Mouse (Mus musculus): ENCODE measurements around the gene Gnpat. TPM values are rescaled to one million over a fixed set of nuclear protein-coding genes. Genes with fewer than 3 reads are reported as not detected.

Gnpat gene
- polyA plus RNA-seq, 1 experiment from 2014 or later = 82.6 TPM

- no peak overlapping the region for H3K27ac ChIP-seq
- WGBS = 81% methylated on average over 5 of the region's 5 CpGs
- no peaks in the 10 kb centered on the region for H3K36me3 ChIP-seq
- H3K4me1 ChIP-seq (replicated peaks) = no peaks in the 10 kb centered on the region
- no peak overlapping the region for H3K4me2 ChIP-seq (replicated peaks)
- no peaks in the 10 kb centered on the region for H3K27me3 ChIP-seq (replicated peaks)
- no peaks in the 10 kb centered on the region for H3K9me3 ChIP-seq
- H3K9ac ChIP-seq = no peak overlapping the region
- no peak for ATAC-seq
- no peak overlapping the region for H3K4me3 ChIP-seq (replicated peaks)
Observed at GRCm38 (mm10) chr8:124935116-124935515, 72.3 kb downstream of the Gnpat start.

- Histone ChIP-seq H3K9me3 (no peaks in the 10 kb centered on the region), H3K9ac (no peak overlapping the region), H3K4me1 (replicated peaks) (no peaks in the 10 kb centered on the region), H3K4me2 (replicated peaks) (no peak overlapping the region), H3K27me3 (replicated peaks) (no peaks in the 10 kb centered on the region), H3K4me3 (replicated peaks) (no peak overlapping the region), H3K36me3 (peaks cover 5% of the 10 kb centered on the region; the same call in 1 of the 2 replicates), H3K27ac (no peak overlapping the region)
- WGBS = 94% methylated on average over 10 of the region's 10 CpGs
- ATAC-seq = no peak
Observed at GRCm38 (mm10) chr8:124936699-124937098, 73.9 kb downstream of the Gnpat start.

- Histone ChIP-seq H3K9me3 (no peaks in the 10 kb centered on the region), H3K4me3 (replicated peaks) (no peak overlapping the region), H3K36me3 (peaks cover 7% of the 10 kb centered on the region; the same call in 1 of the 2 replicates), H3K27me3 (replicated peaks) (no peaks in the 10 kb centered on the region), H3K4me1 (replicated peaks) (no peaks in the 10 kb centered on the region), H3K27ac (no peak overlapping the region), H3K9ac (no peak overlapping the region), H3K4me2 (replicated peaks) (no peak overlapping the region)
- 94% methylated on average over 4 of the region's 4 CpGs for WGBS
- ATAC-seq = no peak
Observed at GRCm38 (mm10) chr8:124937293-124937692, 74.5 kb downstream of the Gnpat start.

Other genes with a start within 250 kb of the Gnpat start
- gene 2310022B05Rik, start 199.7 kb upstream of the Gnpat start, polyA plus RNA-seq (2015; fragmentation: Nextera tagmentation; extraction: Ambion mirVana) = 24.4 TPM in 2 replicates
- 42.7 and 42.8 TPM in 2 replicates for gene Ttc13, start 141.1 kb upstream of the Gnpat start, polyA plus RNA-seq (2015; fragmentation: Nextera tagmentation; extraction: Ambion mirVana)
- 19.7 and 20.9 TPM in 2 replicates for gene Arv1, start 140.9 kb upstream of the Gnpat start, polyA plus RNA-seq (2015; fragmentation: Nextera tagmentation; extraction: Ambion mirVana)
- 3.9 and 4.3 TPM in 2 replicates for gene Fam89a, start 111.2 kb upstream of the Gnpat start, polyA plus RNA-seq (2015; fragmentation: Nextera tagmentation; extraction: Ambion mirVana)
- gene Trim67, start 69.9 kb upstream of the Gnpat start, polyA plus RNA-seq (2015; fragmentation: Nextera tagmentation; extraction: Ambion mirVana) = 0.57 and 0.64 TPM in 2 replicates
- 44.8 and 48.6 TPM in 2 replicates for gene 2810004N23Rik, start 87 bp downstream of the Gnpat start, polyA plus RNA-seq (2015; fragmentation: Nextera tagmentation; extraction: Ambion mirVana)
- gene Exoc8, start 34.7 kb downstream of the Gnpat start, polyA plus RNA-seq (2015; fragmentation: Nextera tagmentation; extraction: Ambion mirVana) = 7.5 and 7.8 TPM in 2 replicates
- gene Sprtn, start 34.9 kb downstream of the Gnpat start, polyA plus RNA-seq (2015; fragmentation: Nextera tagmentation; extraction: Ambion mirVana) = 8.4 and 8.5 TPM in 2 replicates
- 14.0 and 14.4 TPM in 2 replicates for gene Egln1, start 86.3 kb downstream of the Gnpat start, polyA plus RNA-seq (2015; fragmentation: Nextera tagmentation; extraction: Ambion mirVana)
- 99.3 and 104 TPM in 2 replicates for gene Tsnax, start 150.0 kb downstream of the Gnpat start, polyA plus RNA-seq (2015; fragmentation: Nextera tagmentation; extraction: Ambion mirVana)
- 1.6 and 1.9 TPM in 2 replicates for gene Disc1, start 191.2 kb downstream of the Gnpat start, polyA plus RNA-seq (2015; fragmentation: Nextera tagmentation; extraction: Ambion mirVana)